Mouse (Mus musculus) C2C12 (cell line): ENCODE data around the gene Scgb2b26. TPM values are rescaled to one million over a fixed set of nuclear protein-coding genes. Genes with fewer than 3 reads are reported as not detected.
"Not testable (repeated sequence)": the region's sequence is repeated elsewhere in the genome, so short reads cannot be mapped to it uniquely, and the experiment has no call there.

Experiments used
- H3K27me3 ChIP-seq: one replicate; pipeline ENCODE4 v1.6.1; 2011; ENCODE audit not compliant: control insufficient read depth, insufficient read depth, insufficient read length
- H3K36me3 ChIP-seq: one replicate; pipeline ENCODE4 v1.6.1; 2011; ENCODE audit not compliant: control insufficient read depth, insufficient read depth
- H3K4me3 ChIP-seq: one replicate; pipeline ENCODE4 v1.5.1; 2011; ENCODE audit warnings: mild to moderate bottlenecking, control low read depth; ENCODE audit not compliant: poor library complexity, insufficient read depth, severe bottlenecking
- H3K79me2 ChIP-seq: one replicate; pipeline ENCODE4 v1.6.1; 2011; ENCODE audit not compliant: control insufficient read depth, insufficient read depth
- H3K79me3 ChIP-seq: one replicate; pipeline ENCODE4 v1.6.1; 2011; ENCODE audit warnings: low read depth, control low read depth
- H3ac ChIP-seq: one replicate; pipeline ENCODE3; 2011; ENCODE audit warnings: low read depth; ENCODE audit not compliant: control insufficient read depth, insufficient read length
- CEBPB ChIP-seq: IDR thresholded peaks from one replicate; pipeline ENCODE4 v1.6.1; 2011; ENCODE audit warnings: low read depth, mild to moderate bottlenecking, control low read depth, moderate library complexity
- CTCF ChIP-seq: IDR thresholded peaks from one replicate; pipeline ENCODE4 v1.5.1; 2011; ENCODE audit not compliant: control insufficient read depth, insufficient read depth, insufficient read length
- FOSL1 ChIP-seq: IDR thresholded peaks from one replicate; pipeline ENCODE4 v1.8.0; 2011; ENCODE audit warnings: mild to moderate bottlenecking, low read length; ENCODE audit not compliant: poor library complexity, insufficient read depth, severe bottlenecking
- MAX ChIP-seq: IDR thresholded peaks from one replicate; pipeline ENCODE4 v1.6.1; 2011; ENCODE audit warnings: mild to moderate bottlenecking, control low read depth
- MYOD1 ChIP-seq: IDR thresholded peaks from one replicate; pipeline ENCODE4 v1.6.1; 2011; ENCODE audit warnings: low read depth; ENCODE audit not compliant: control insufficient read depth, insufficient read length
- MYOG ChIP-seq: IDR thresholded peaks from one replicate; pipeline ENCODE4 v1.6.1; 2011; ENCODE audit not compliant: control insufficient read depth, insufficient read length; ENCODE audit errors: extremely low read depth
- USF1 ChIP-seq: IDR thresholded peaks from one replicate; pipeline ENCODE4 v1.6.1; 2011; ENCODE audit warnings: low read depth, mild to moderate bottlenecking, control low read depth, moderate library complexity
- long read RNA-seq, 2 experiments: library from polyadenylated mRNA; unstranded; transcript quantifications; one replicate each; pipeline ENCODE4 v2.0.0; 2019 to 2020
- polyA plus RNA-seq: library from polyadenylated mRNA; unstranded; fragments of >200 nt; fragmentation: generic; extraction: Trizol; gene quantifications from one replicate; pipeline ENCODE4 v1.2.1, GENCODE M21; 2012; ENCODE audit warnings: missing spikeins

Scgb2b26 gene
- polyA plus RNA-seq, result not detected
- long read RNA-seq, experiment 1, result 0 reads
- long read RNA-seq, experiment 2, result 0 reads

DNA sequence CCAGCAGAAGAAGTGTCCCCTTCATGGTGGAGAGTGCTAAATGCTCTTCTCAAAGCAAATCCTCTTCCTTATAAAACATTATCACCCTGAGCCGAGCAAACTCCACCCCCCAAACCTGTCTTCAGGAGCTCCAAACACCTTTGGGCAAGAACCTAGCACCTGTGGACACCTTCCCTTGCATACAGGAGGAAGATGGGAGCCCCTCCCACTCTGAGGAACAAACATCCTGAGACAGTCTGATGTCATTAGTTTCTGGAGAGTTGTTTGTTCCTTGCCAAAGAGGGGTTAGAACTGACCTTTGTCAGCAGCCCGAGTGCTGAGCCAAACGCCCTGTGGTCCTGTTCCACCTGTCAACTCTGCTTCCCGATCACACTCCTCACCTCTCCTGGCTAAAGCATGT lies at the start of gene Scgb2b26:
TSS of gene Scgb2b26 (minus strand) at position 101 of the 400 bp plus-strand sequence.
- no peak for TF ChIP-seq CEBPB
- Histone ChIP-seq H3K27me3 (no peaks in the 10 kb centered on the region), H3K79me3 (no peaks in the 10 kb centered on the region), H3K36me3 (no peaks in the 10 kb centered on the region), H3ac (no peak within 1 kb of the TSS), H3K79me2 (no peaks in the 10 kb centered on the region), H3K4me3 (no peak within 1 kb of the TSS)

DNA sequence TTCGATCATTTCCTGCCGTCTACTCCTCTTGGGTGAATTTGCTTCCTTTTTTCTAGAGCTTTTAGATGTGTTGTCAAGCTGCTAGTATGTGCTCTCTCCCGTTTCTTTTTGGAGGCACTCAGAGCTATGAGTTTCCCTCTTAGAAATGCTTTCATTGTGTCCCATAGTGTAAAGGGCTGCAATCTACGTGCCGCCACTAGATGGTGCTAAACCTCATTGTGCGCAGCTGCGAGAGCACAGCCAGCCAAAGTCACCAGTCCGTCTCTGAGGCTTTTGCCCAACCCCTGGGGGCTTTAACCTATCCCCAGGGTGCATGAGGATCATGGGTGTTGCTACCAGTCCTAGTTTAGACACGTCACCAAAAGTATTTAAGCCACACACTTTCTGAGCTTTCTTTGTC lies 37.4 kb upstream of the Scgb2b26 start:
- not testable (repeated sequence) for H3K4me3 ChIP-seq, H3K79me2 ChIP-seq, H3ac ChIP-seq, H3K36me3 ChIP-seq, H3K27me3 ChIP-seq, H3K79me3 ChIP-seq

- Histone ChIP-seq H3K4me3 (no peak overlapping the region), H3ac (no peak overlapping the region), H3K79me2 (no peaks in the 10 kb centered on the region), H3K79me3 (no peaks in the 10 kb centered on the region), H3K27me3 (no peaks in the 10 kb centered on the region), H3K36me3 (no peaks in the 10 kb centered on the region)
- TF ChIP-seq CTCF, result no peak
- no peak for TF ChIP-seq FOSL1
- TF ChIP-seq USF1, result no peak
- no peak for TF ChIP-seq MYOG
- no peak for TF ChIP-seq MAX
- TF ChIP-seq MYOD1, result no peak
- no peak for TF ChIP-seq CEBPB
Observed at GRCm38 (mm10) chr7:33902982-33903381, 41.9 kb downstream of the Scgb2b26 start.

DNA sequence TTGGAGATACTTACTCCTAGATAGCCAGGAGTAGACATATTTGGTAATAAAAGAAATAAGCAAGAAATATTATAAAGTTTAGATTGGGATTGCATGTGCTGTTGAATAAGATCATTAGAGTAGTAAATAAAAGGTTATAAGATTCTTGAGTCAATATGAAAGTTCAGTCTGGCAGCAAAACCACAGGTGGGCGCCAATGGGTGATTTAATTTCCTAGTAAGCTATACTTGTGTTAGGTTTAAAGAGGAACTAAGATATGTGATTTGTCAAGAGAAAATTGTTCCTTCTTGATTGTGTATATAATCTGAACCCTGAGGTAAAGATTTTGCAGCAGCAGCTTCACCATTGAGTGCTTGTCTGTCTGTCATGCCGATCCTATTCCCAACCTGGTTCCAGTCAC lies 44.0 kb downstream of the Scgb2b26 start:
- no peaks in the 10 kb centered on the region for H3K27me3 ChIP-seq
- TF ChIP-seq MYOD1 (no peak), USF1 (no peak), MYOG (no peak), MAX (no peak), CTCF (no peak), CEBPB (no peak), FOSL1 (no peak)
- no peaks in the 10 kb centered on the region for H3K79me2 ChIP-seq
- H3K36me3 ChIP-seq, result no peaks in the 10 kb centered on the region
- no peaks in the 10 kb centered on the region for H3K79me3 ChIP-seq
- H3K4me3 ChIP-seq, result no peak overlapping the region
- H3ac ChIP-seq, result no peak overlapping the region

DNA sequence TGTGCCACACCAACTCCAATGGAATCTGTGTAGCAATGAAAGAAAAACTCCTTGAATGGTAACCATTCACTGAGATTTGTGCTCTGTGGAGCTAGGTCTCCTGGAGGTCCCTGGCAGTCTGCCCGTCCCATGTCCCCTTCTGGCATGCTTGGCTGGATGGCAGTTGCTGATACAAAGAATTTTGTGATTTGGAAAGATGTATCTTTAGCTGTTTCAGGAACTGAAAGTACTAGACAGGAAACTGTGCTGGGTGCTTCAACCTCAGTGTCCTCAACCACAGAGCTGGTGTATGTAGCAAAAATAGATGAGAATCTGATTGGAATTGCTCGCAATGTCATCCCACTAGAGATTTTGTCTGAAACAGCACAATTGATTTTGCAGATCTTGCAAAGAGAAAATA lies 44.8 kb downstream of the Scgb2b26 start:
- H3K4me3 ChIP-seq, result no peak overlapping the region
- H3K27me3 ChIP-seq, result no peaks in the 10 kb centered on the region
- no peak overlapping the region for H3ac ChIP-seq
- no peaks in the 10 kb centered on the region for H3K79me3 ChIP-seq
- H3K79me2 ChIP-seq, result no peaks in the 10 kb centered on the region
- no peaks in the 10 kb centered on the region for H3K36me3 ChIP-seq
- TF ChIP-seq MAX, result no peak
- no peak for TF ChIP-seq CTCF
- TF ChIP-seq CEBPB, result no peak
- TF ChIP-seq MYOD1, result no peak
- TF ChIP-seq MYOG, result no peak

Other genes starting within 250 kb of the Scgb2b26 start
- gene Scgb2b24, start 205.7 kb downstream of the Scgb2b26 start, polyA plus RNA-seq, result not detected
- gene Scgb1b24, start 201.2 kb downstream of the Scgb2b26 start, polyA plus RNA-seq, result not detected
- not detected for gene Scgb2b27, start 68.9 kb upstream of the Scgb2b26 start, polyA plus RNA-seq
- not detected for gene Scgb1b27, start 76.4 kb upstream of the Scgb2b26 start, polyA plus RNA-seq
- gene Scgb1b30, start 150.4 kb upstream of the Scgb2b26 start, polyA plus RNA-seq, result not detected
- gene Wtip, start 188.2 kb upstream of the Scgb2b26 start, polyA plus RNA-seq, result 34.2 TPM
- 98.0 TPM for gene Uba2, start 224.6 kb upstream of the Scgb2b26 start, polyA plus RNA-seq